Mouse (Mus musculus) lung, postnatal 4 days (tissue): ENCODE data around the gene Klhl22.

ENCODE experiments used
- DNase-seq, 2 experiments: peaks; one replicate each; pipeline ENCODE4 v3.0.0; 2021

Klhl22 gene

DNA sequence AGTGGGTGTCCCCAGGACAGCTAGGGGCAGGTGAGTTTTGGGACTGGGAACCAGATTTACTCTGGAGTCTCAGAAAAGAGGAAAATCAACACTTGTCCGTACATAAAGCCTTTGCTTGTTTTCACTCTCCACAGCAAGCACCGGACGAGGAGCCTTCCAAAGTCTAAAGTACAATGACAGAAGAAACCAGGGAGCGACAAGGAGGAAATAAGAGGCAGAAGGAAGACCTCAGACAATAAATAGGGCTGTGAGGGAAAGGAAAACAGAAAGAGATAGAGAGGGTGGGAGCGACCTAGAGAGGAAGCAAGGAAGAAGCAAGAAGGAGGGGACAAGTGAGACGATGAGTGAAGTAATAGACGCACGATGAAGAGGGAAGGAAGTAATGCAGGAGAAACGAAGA, 516 bp upstream of the Klhl22 start:
- no peak for DNase-seq

DNA sequence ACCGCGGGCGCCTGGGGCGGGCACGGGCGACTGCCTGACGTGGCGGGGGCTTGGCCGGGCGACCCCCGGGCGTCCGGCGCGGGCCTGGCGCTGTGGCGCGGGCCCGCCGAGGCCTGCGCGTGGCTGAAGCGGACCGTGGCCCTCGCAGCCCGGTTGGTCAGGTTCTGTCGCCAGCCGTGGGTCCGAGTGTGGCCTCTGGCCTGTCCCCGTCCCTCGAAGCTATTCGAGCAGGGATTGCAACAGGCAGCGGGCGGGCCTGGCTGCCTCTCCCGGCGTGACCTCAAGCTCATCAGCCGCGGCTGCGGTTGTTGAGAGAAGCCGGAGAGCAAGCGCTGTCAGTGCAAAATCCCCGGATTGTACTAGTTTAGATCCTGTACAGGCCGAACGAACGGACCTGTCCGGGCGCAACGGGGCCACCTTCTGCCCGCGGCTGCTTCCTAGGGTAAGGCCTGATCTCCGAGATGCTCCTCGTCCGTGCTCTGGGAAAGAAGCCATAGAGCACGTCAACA, 449 bp downstream of the Klhl22 start:
- peak; percentile 69 to 77 for DNase-seq

DNA sequence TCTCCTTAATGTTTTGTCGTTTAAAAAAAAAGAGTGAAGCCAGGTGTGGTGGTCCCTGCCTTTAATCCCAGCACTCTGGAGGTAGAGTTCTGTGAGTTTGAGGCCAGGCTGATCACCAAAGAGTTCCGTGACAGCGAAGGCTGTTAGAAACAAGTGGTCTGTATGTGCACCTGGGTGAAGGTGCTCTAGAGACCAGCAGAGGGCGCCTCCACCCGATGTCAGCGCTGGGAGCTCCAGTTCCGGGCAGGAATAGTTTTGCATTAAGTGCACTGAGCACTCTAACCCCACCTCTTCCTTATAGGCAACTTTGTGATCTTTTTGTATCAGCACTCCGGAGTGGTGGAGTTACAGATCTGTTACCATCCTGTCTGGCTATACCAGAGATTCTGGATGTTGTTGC, 1.2 kb downstream of the Klhl22 start:
- peak; percentile 48 to 54 for DNase-seq

DNA sequence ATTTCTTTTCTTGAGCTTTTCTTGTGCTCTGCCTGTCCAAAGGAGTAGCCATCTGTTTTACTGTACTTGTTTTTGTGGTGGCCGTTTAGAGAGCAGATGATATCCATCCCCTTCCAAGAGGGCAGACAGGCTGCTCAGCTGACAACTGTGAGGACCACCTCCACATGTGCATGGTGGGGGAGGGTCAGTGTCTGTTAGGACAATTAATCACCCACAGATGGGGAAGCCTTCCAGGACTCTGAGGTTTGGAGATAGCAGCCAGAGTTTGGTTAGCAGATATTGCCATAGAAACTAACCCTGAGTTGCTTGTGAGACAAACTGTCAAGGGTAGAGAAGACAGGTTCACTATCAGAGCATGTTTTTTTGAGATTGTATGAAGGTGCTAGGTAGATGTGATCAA, 1.7 kb downstream of the Klhl22 start:
- DNase-seq = no peak

DNA sequence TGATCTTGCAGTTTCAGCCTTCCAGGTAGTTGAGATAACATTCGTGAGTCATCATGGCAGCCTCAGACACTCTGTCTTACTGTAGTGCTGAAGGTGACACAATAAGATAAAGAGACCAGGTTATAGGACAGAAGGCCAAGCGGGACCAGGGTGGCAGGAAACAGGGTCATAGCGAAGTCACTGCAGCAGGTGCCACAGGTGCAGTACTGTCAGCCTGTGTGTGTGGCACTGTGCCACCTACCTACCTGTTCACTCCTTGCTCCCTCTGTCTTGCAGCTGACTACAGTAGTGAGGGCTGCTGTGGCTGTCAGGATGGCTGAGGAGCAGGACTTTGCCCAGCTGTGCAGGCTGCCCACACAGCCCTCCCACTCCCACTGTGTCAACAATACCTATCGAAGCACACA, 4.7 kb downstream of the Klhl22 start:
- DNase-seq = no peak

DNA sequence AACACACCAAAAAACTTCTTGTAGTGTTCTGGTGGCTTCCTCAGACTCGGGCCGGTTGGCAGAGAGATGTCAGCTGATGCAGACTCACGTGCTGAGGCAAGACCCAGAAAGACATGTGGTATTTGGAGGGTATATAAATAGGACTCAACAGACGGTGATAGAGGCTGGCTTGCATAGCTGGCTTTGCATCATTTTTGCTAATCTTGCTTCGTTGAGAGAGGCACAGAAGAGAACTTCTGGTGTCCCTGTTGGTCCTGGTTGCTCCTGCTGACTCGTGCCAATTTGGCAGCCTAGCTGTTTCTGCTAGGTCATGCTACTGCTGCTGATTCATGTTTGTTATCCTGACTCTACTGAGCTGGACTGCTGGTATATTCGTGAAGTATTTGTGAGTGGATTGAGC, 9.4 kb downstream of the Klhl22 start:
- DNase-seq = no peak

DNA sequence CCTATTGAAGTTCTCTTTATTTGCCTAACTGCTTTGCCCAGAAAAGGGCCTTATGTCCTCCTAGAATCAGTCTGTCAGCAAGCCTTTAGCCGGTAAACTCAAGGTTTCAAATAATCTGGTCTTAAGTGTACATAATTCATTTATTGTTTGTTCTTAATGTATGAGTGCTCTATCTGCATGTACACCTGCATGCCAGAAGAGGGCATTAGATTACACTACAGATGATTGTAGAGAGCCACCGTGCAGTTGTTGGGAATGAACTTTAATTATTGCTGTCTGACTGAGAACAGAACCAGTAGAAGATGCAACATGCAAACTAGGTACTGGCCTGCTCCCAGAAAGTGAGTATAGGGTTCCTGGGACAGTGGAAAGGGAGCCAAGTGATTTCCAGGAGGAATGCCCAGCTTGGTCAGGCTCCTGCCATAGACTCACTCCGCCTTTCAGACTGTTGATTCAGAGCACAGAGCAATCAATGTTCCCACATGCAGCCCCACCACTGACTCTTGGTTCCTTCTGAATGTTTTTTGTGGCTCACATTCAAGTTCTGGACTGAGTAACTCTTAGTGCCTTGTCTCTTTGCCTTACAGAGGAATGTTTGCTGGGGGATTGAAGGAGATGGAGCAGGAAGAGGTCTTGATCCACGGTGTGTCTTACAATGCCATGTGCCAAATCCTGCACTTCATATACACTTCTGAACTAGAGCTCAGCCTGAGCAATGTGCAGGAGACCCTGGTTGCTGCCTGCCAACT, 11.9 kb downstream of the Klhl22 start:
- DNase-seq = no peak

DNA sequence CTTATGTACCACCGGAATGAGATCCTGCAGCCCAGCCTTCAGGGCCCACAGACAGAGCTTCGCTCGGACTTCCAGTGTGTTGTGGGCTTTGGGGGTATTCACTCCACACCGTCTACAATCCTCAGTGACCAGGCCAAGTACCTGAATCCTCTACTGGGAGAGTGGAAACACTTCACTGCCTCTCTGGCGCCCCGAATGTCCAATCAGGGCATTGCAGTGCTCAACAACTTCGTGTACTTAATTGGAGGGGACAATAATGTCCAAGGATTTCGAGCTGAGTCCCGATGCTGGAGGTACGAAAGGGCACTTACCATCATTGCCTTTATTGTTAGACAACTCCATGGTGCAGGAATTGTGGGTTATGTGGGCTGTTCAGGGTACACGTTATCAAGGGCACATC, 17.4 kb downstream of the Klhl22 start:
- DNase-seq = peak in 1 of 2 experiments; percentile 50

DNA sequence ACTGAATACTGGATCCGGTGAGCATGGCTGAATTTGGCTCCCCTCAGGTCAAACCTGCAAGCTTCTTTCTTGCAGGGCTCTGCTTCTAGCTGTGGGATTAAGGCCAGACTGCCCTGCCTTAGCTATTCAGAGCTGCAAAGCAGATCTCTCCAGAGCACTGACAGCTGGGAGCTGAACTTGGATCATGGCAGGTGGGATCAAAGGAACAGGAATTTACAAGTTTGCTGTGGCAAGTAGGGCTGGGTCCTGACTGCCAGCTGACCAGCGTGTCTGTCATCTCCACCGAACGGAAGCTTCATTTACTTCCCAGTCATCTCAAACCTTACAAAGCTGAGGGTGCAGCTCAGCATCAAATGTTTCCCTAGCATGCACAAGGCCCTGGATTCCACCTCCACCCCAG, 18.8 kb downstream of the Klhl22 start:
- DNase-seq = no peak

DNA sequence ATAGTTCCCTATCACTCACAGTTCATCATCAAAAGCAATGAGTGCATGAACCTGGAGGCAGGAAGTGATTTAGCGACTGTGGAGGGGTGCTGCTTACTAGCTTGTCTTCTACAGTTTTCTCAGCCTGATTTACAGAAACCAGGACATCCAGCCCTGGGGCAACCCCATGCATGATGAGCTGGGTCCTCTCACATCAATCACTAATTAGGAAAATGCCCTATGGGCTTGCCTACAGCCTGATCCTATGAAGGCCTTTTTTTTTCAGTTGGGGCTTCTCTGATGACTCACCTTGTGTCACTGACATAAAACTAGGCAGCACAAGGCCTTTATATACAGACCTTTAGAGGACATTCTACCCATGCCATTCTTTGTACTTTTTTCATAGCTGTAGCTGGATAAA, 20.3 kb downstream of the Klhl22 start:
- DNase-seq = no peak

DNA sequence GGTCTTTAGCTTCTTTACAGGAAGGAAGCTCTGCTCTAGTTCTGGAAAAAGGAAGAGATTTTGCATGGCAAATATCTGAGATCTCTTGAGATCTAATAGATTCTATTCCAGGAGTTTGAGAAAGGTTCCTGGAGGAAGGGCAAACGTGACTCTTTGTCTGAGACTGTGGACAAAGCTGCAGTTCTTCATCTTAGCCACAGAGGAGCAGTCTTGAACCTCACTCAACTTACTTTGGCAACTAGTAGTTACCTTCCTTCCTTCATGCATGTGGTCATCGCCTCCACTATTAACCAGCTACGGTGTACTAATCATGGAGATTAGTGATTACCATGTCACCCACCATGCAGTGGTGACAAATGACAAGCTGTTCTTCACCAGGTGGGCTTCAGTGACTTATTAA, 25.9 kb downstream of the Klhl22 start:
- no peak for DNase-seq

DNA sequence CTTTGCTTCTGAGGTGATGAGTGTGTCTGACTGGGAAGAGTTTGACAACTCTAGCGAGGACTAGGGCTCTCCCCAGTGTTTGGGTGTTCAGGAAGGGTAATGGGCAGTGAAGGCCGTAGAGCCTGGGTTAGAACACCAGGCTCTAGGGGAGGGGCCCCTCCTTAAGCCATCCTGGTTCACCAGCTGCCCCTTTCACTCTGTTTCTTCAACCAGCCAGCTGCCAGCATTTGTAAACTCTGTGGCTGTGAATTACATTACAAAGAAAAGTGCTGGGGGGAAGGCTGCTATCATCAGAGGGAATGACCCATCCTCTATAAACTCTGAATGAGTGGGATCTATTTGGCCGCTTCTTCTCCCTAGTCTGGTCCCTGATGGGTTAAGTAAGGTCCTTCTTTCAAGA, 33.3 kb downstream of the Klhl22 start:
- no peak for DNase-seq

DNA sequence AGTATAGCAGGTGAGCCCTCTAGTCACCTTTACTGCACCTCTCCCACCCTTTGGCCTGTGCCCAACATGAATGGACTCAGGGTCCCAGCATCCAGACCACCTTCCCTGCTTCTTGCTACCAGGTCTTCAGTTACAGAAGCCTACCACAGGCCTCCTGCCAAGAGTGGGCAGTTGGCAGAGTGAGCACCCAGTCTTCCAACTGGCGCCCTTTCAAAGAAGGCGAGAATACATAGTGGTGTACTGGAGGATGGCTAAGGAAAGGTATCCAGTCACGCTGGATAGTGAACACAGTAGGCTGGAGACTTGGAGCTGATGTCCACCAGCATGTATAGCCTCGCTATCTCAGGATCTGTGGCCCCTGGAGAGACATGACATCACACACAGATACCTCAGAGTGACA, 34.6 kb downstream of the Klhl22 start:
- DNase-seq = no peak

DNA sequence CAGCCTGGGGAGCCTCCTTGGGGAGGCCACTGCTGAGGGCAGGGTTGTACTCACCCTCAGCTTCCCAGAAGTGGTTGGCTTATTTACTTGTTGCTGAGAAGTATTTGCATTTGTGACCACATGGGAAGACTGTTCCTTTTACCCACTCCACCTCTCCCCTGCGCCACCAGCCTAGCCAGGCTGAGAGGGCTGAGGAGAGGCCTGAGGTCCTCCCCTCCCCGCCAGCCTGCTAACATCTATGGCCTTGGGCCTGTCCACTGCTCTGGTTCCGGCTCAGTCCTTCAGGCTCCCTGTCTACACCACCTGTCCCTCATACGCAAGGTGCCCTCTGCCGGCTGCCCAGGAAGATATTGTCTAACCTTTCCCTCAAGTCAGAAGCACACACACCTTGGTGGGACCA, 36.2 kb downstream of the Klhl22 start:
- DNase-seq = peak; percentile 58 to 83

DNA sequence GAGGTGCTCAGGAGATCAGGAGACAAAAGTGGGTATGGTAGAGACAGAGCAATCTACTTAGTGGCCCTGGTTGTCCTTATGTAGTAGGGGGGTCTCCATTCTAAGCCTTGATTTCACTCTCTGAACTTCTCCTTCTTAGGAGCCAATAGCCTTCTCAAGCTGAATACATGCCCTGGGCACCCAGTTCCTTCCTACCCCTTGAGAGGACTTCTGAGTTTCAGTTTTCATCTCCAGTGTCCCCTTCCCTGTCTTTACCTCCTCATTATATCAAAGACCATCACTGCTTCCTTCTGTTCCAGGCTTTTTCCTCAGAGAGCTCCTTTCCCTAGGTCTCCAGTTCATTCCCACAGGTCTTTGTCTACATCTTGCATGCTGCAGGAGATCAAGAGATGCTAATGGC, 37.1 kb downstream of the Klhl22 start:
- no peak for DNase-seq

DNA sequence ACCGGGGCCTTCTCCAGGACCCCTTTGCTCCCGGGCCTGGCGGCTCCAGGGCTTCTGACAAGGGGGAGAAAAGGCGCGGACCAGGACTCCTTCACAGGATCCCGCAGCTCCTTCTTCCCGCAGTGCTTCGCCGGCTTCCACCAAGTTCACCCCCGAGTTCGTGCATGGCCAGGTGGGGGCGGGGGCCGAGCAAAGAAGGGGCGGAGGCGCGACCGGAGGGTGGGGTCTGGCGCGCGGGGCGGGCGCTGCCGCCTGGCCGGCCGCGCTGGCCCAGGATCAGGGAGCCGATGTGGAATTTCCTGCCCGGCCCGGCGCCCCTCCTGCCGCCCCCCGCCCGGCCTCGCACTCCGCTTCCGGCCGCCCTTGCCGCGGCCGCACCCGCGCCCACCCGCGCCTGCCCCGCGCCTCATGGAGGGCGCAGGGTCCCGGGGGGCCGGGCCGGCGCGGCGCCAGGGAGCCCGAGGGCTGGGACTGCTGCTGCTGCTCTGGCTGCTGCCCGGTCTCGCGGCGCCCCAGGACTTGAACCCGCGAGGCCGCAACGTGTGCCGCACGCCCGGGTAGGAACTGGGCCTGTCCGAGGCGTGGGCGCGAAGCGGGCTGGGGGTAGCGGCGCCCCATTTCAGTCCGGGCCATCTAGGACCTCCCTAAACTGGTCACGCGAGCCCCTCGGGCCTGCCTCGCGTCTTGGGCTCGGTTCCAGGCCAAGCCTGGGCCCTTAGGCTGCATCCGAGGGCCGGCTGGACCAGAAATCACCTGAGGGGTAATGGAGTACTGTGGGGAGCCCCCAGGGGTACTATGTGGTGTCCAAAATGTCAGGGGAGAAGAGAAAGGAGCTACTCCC, 37.8 kb downstream of the Klhl22 start, which contains the start of gene Scarf2:
Gene Scarf2, plus strand, starts transcription at position 312 of the 841 bp plus-strand sequence.
- peak; percentile 82 to 92 for DNase-seq

DNA sequence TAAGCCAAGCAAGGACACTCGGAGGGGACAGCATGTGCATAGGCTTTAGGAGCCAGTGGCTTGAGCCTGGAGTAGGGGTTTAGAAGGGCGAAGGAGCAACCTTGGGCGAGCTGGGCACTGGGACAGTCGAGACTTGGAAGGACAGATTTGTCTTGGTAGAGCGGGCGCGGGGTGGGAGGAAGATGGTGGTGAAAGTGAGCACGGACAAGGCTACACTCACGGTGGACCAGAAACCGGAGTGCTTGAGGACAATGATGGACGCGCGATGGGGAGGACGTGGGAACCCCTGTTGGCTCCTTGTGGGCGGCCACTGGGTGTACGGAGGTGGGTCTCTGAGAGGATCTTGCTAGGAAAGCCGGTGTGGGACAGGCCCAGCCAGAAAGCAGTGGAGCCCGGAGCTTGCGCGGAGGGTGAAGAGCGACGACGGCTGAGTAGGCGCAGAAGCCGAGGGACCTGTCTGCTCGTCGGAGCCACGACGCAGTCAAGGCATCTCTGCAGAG, 38.4 kb downstream of the Klhl22 start:
- DNase-seq = peak in 1 of 2 experiments; percentile 46

DNA sequence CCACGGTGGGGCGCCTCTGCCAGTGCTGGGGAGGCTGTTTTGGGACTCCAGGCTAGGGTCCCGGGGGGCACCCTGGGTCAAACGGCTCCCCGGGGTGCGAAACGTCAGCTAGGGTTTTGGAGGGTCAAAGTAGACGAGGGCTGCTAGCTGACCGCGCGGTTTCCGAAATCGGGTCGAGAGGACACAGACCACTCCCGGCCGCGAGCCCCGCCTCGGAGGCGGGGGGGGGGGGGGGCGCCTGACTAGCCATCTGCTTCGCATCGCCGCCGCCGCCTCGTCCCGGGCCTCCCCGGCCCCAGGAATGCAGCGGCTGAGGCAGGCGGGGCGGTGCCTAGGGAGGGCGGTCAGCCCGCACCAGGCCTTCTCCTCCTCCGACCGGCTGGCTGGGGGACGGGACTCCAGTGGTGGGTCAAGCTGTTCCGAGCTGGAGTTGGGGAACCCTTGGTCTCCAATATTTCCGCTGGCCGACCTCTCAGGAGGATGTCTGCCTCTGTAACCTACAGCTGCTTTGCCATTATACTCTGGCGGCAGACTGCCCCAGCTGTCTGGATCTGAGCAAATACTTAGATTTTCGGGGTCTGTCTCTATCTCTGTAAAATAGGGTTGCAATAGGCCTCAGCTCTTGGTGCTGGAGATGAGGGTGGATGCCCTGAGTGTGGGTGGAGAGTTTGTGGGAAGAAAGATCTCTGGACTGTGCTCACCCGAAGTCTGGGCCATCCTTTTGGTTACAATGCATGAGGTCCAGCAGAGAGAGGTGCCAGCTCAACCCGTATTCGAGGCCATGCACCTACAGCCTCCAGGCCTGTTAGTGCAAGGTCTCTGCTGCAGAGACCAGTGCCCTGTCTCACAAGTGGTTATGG, 39.1 kb downstream of the Klhl22 start:
- DNase-seq = peak; percentile 78 to 94

DNA sequence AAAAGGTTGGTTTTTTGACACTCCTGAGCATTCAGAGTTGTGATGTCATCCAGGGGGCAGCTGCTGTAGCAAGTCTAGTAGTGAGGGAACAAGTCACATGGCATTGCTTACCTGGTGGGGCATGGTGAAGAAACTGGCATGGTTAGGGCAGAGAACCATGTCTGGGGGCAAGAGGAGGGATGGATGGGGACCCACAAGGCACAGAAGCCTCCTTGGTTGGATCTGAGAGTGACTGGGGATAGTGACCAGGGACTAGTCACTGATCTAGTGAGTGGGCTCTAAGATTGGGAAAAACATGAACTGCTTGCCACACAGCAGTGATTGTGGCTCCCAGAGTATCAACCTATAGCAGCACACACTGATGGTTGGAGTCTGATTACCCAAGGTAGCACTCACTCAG, 40.2 kb downstream of the Klhl22 start:
- DNase-seq = no peak

DNA sequence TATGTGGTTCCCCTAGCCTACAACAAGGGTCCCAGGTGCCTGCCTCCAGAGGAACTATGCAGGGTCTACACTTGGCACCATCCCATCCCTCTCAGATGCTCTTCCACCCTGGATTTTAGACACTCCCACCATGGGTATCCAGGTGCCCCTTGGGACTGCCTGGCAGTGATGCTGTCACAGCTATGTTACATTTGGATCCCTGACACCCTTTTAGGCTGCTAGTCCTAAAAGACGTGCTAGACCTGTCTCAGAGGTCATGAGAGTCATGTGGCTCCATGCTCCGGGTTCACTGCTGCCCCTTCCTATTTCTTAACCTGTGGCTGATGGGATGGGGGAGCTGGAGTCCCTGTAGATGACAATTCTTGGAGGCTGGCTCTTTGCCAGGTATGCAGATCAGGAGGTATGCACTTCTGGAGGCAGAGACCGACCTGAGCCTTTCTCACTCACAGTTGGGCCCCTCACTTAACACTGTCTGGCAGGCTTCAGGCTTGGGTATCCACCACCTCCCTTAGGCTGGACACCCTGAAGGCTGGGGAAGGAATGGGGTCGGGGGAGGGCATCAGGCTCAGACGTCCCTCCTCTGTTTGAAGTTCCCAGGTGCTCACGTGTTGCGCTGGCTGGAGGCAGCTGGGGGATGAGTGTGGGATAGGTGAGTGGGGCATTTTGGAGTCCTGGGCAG, 42.5 kb downstream of the Klhl22 start:
- DNase-seq = no peak

DNA sequence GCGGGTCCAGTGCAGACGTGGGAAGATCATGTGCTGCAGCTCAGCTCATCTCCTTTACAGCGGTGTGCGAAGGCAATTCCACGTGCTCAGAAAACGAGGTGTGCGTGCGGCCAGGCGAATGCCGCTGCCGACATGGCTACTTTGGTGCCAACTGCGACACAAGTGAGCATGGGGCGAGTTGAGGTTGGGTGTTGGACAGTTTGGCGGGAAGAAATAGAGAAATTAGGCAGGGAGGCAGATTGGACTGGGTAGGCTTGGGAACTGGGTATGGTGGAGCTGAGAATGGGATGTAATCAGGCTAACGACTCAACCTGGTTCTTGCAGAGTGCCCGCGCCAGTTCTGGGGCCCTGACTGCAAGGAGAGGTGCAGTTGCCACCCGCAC, 43.0 kb downstream of the Klhl22 start:
- DNase-seq = no peak
